Mouse (Mus musculus): Measurements from ENCODE around the gene Exoc4. TPM values are rescaled to one million over a fixed set of nuclear protein-coding genes. Genes with fewer than 3 reads are reported as not detected.

Exoc4 gene
- polyA plus RNA-seq, 1 experiment from 2014 or later: 52.2 TPM

GRCm38 (mm10) chr6:33870468-33871142 lies 621.7 kb downstream of the Exoc4 start:
- H3K27ac ChIP-seq: peak overlapping the region; percentile 71
- WGBS: 46% methylated on average over 9 of the region's 9 CpGs
- H3K36me3 ChIP-seq: no peaks in the 10 kb centered on the region
- no peak overlapping the region for H3K4me3 ChIP-seq
- H3K9me3 ChIP-seq: no peaks in the 10 kb centered on the region
- ATAC-seq (ENCODE audit: low FRiP score): peak; percentile 68; the same call in 1 of the 2 replicates
- peaks cover 47% of the 10 kb centered on the region for H3K4me1 ChIP-seq (replicated peaks)
- H3K27me3 ChIP-seq: no peaks in the 10 kb centered on the region
- no peak overlapping the region for H3K4me2 ChIP-seq
- H3K9ac ChIP-seq: no peak overlapping the region

GRCm38 (mm10) chr6:33871286-33871685 lies 622.4 kb downstream of the Exoc4 start:
- H3K27me3 ChIP-seq: no peaks in the 10 kb centered on the region
- no peaks in the 10 kb centered on the region for H3K9me3 ChIP-seq
- peaks cover 47% of the 10 kb centered on the region for H3K4me1 ChIP-seq (replicated peaks)
- H3K27ac ChIP-seq: 0 out of 2 replicates have a peak overlapping the region, but pooled peaks have one; percentile 71
- no peak overlapping the region for H3K4me2 ChIP-seq
- WGBS: 76% methylated on average over 1 of the region's 1 CpGs
- ATAC-seq (ENCODE audit: low FRiP score): no peak
- H3K36me3 ChIP-seq: no peaks in the 10 kb centered on the region
- no peak overlapping the region for H3K4me3 ChIP-seq
- H3K9ac ChIP-seq: no peak overlapping the region

- ATAC-seq (ENCODE audit: low FRiP score): no peak
- no peaks in the 10 kb centered on the region for H3K9me3 ChIP-seq
- no peaks in the 10 kb centered on the region for H3K27me3 ChIP-seq
- no peak overlapping the region for H3K9ac ChIP-seq
- no peak overlapping the region for H3K27ac ChIP-seq
- H3K4me3 ChIP-seq: no peak overlapping the region
- no peaks in the 10 kb centered on the region for H3K36me3 ChIP-seq
- H3K4me1 ChIP-seq (replicated peaks): peaks cover 47% of the 10 kb centered on the region
- 18% methylated on average over 1 of the region's 1 CpGs for WGBS
- H3K4me2 ChIP-seq: no peak overlapping the region
Observed at GRCm38 (mm10) chr6:33872192-33872591, 623.3 kb downstream of the Exoc4 start.

GRCm38 (mm10) chr6:33873000-33873399 lies 624.1 kb downstream of the Exoc4 start:
- Histone ChIP-seq H3K9me3 (no peaks in the 10 kb centered on the region), H3K27ac (no peak overlapping the region), H3K9ac (no peak overlapping the region), H3K4me3 (no peak overlapping the region), H3K27me3 (no peaks in the 10 kb centered on the region), H3K36me3 (no peaks in the 10 kb centered on the region), H3K4me2 (no peak overlapping the region), H3K4me1 (replicated peaks) (peaks cover 47% of the 10 kb centered on the region)
- no peak for ATAC-seq (ENCODE audit: low FRiP score)
- 74% methylated on average over 5 of the region's 5 CpGs for WGBS

- Histone ChIP-seq H3K27ac (no peak overlapping the region), H3K4me3 (no peak overlapping the region), H3K4me2 (no peak overlapping the region), H3K36me3 (no peaks in the 10 kb centered on the region), H3K9ac (no peak overlapping the region), H3K4me1 (replicated peaks) (peaks cover 44% of the 10 kb centered on the region), H3K27me3 (no peaks in the 10 kb centered on the region), H3K9me3 (no peaks in the 10 kb centered on the region)
- 50% methylated on average over 8 of the region's 8 CpGs for WGBS
- ATAC-seq (ENCODE audit: low FRiP score): no peak
Observed at GRCm38 (mm10) chr6:33874291-33875014, 625.6 kb downstream of the Exoc4 start.

GRCm38 (mm10) chr6:33884141-33884683 lies 635.3 kb downstream of the Exoc4 start:
- H3K4me2 ChIP-seq: no peak overlapping the region
- 78% methylated on average over 9 of the region's 9 CpGs for WGBS

GRCm38 (mm10) chr6:33886941-33887340 lies 638.1 kb downstream of the Exoc4 start:
- no peak overlapping the region for H3K4me3 ChIP-seq
- peaks cover 3% of the 10 kb centered on the region for H3K4me1 ChIP-seq (replicated peaks)
- H3K9ac ChIP-seq: no peak overlapping the region
- no peak overlapping the region for H3K4me2 ChIP-seq
- no peaks in the 10 kb centered on the region for H3K27me3 ChIP-seq
- no peaks in the 10 kb centered on the region for H3K36me3 ChIP-seq
- no peak for ATAC-seq (ENCODE audit: low FRiP score)
- no peaks in the 10 kb centered on the region for H3K9me3 ChIP-seq
- 94% methylated on average over 2 of the region's 2 CpGs for WGBS
- H3K27ac ChIP-seq: no peak overlapping the region

More at GRCm38 (mm10) chr6:33884141-33884683, 635.3 kb downstream of the Exoc4 start:
- H3K9ac ChIP-seq: no peak overlapping the region
- H3K36me3 ChIP-seq: no peaks in the 10 kb centered on the region
- H3K27ac ChIP-seq: no peak overlapping the region
- H3K4me3 ChIP-seq: no peak overlapping the region
- H3K9me3 ChIP-seq: no peaks in the 10 kb centered on the region
- peaks cover 3% of the 10 kb centered on the region for H3K4me1 ChIP-seq (replicated peaks)
- H3K27me3 ChIP-seq: no peaks in the 10 kb centered on the region
- no peak for ATAC-seq (ENCODE audit: low FRiP score)

GRCm38 (mm10) chr6:33890926-33891325 lies 642.0 kb downstream of the Exoc4 start:
- no peak overlapping the region for H3K27ac ChIP-seq
- H3K9ac ChIP-seq: no peak overlapping the region
- no peak for ATAC-seq (ENCODE audit: low FRiP score)
- no peak overlapping the region for H3K4me2 ChIP-seq
- H3K36me3 ChIP-seq: no peaks in the 10 kb centered on the region
- H3K4me3 ChIP-seq: no peak overlapping the region
- no peaks in the 10 kb centered on the region for H3K27me3 ChIP-seq
- no peaks in the 10 kb centered on the region for H3K4me1 ChIP-seq (replicated peaks)
- WGBS: 58% methylated on average over 1 of the region's 1 CpGs
- no peaks in the 10 kb centered on the region for H3K9me3 ChIP-seq

GRCm38 (mm10) chr6:33892142-33892541 lies 643.3 kb downstream of the Exoc4 start:
- no peak overlapping the region for H3K4me3 ChIP-seq
- no peak overlapping the region for H3K4me2 ChIP-seq
- no peaks in the 10 kb centered on the region for H3K4me1 ChIP-seq (replicated peaks)
- H3K9ac ChIP-seq: no peak overlapping the region
- 62% methylated on average over 2 of the region's 2 CpGs for WGBS
- no peaks in the 10 kb centered on the region for H3K27me3 ChIP-seq
- no peak for ATAC-seq (ENCODE audit: low FRiP score)
- no peaks in the 10 kb centered on the region for H3K9me3 ChIP-seq
- no peak overlapping the region for H3K27ac ChIP-seq
- no peaks in the 10 kb centered on the region for H3K36me3 ChIP-seq

GRCm38 (mm10) chr6:33899973-33900372 lies 651.1 kb downstream of the Exoc4 start:
- WGBS: 94% methylated on average over 5 of the region's 5 CpGs
- H3K27me3 ChIP-seq: no peaks in the 10 kb centered on the region
- H3K27ac ChIP-seq: no peak overlapping the region
- H3K4me3 ChIP-seq: no peak overlapping the region
- H3K36me3 ChIP-seq: no peaks in the 10 kb centered on the region
- H3K9ac ChIP-seq: no peak overlapping the region
- no peak overlapping the region for H3K4me2 ChIP-seq
- H3K9me3 ChIP-seq: no peaks in the 10 kb centered on the region
- no peaks in the 10 kb centered on the region for H3K4me1 ChIP-seq (replicated peaks)
- ATAC-seq (ENCODE audit: low FRiP score): no peak

- H3K4me3 ChIP-seq: no peak overlapping the region
- no peaks in the 10 kb centered on the region for H3K4me1 ChIP-seq (replicated peaks)
- WGBS: 81% methylated on average over 4 of the region's 4 CpGs
- no peak for ATAC-seq (ENCODE audit: low FRiP score)
- no peaks in the 10 kb centered on the region for H3K36me3 ChIP-seq
- no peak overlapping the region for H3K27ac ChIP-seq
- no peak overlapping the region for H3K9ac ChIP-seq
- H3K27me3 ChIP-seq: no peaks in the 10 kb centered on the region
- H3K9me3 ChIP-seq: no peaks in the 10 kb centered on the region
- H3K4me2 ChIP-seq: no peak overlapping the region
Observed at GRCm38 (mm10) chr6:33900615-33901014, 651.7 kb downstream of the Exoc4 start.

- Histone ChIP-seq H3K27me3 (no peaks in the 10 kb centered on the region), H3K9ac (no peak overlapping the region), H3K9me3 (no peaks in the 10 kb centered on the region), H3K4me2 (no peak overlapping the region), H3K4me3 (no peak overlapping the region), H3K27ac (no peak overlapping the region), H3K4me1 (replicated peaks) (no peaks in the 10 kb centered on the region), H3K36me3 (no peaks in the 10 kb centered on the region)
- no peak for ATAC-seq (ENCODE audit: low FRiP score)
- WGBS: 70% methylated on average over 1 of the region's 1 CpGs
Observed at GRCm38 (mm10) chr6:33905099-33905498, 656.2 kb downstream of the Exoc4 start.

Data from hindbrain, embryonic 13.5 days (tissue).